Mouse (Mus musculus): ENCODE data around the gene Gcnt1.

GRCm38 (mm10) chr19:17359315-17359890 is 13.2 kb downstream of the Gcnt1 start:
- TF ChIP-seq POLR2A (IDR thresholded peaks at IDR 0.05; ENCODE audit: control insufficient read depth in 1 of 2, insufficient read depth in 1 of 2, low read depth in 1 of 2, low read length in 2 of 2, poor library complexity in 1 of 2) (no peak), CHD2 (IDR thresholded peaks at IDR 0.05; ENCODE audit: low read length) (no peak), CTCF (IDR thresholded peaks at IDR 0.05 in 2 of 3, conservative IDR thresholded peaks at IDR 0.05 in 1 of 3; ENCODE audit: control insufficient read depth in 1 of 3, insufficient read depth in 1 of 3, low read depth in 2 of 3, low read length in 3 of 3, poor library complexity in 1 of 3, severe bottlenecking in 1 of 3) (no peak), GABPA (IDR thresholded peaks at IDR 0.05; ENCODE audit: low read depth, low read length) (no peak), MAFK (IDR thresholded peaks at IDR 0.05; ENCODE audit: borderline replicate concordance, low read depth, low read length) (no peak), EP300 (IDR thresholded peaks at IDR 0.05; ENCODE audit: low read depth in 1 of 2, low read length in 2 of 2) (no peak), USF1 (IDR thresholded peaks at IDR 0.05; ENCODE audit: low read depth, low read length) (no peak), ZC3H11A (IDR thresholded peaks at IDR 0.05; ENCODE audit: low read depth, low read length) (no peak)
